ENCODE assay signal across 16 mouse cellular contexts in genomic region chr13:5178996-5179395, GRCm38 (mm10).
"Had no signal": no experiment of that assay in that cellular context is flagged by ENCODE, and none has a peak within 500 bp of the region (broad histone marks: within the 10 kb centered on the region; RNA-seq: fewer than 3 reads in every experiment).

No protein-coding gene starts in this region.

- H3K9ac ChIP-seq: limb, embryonic 12.5 days; liver, embryonic 13.5 days; liver, postnatal 0 days; lung, embryonic 15.5 days had no signal

- ATAC-seq: liver, postnatal 0 days had no signal

- H3K4me1 ChIP-seq: limb, embryonic 12.5 days; liver, embryonic 13.5 days; lung, embryonic 15.5 days; megakaryocyte, embryonic 14.5 days had no signal

- H3K4me2 ChIP-seq: limb, embryonic 12.5 days; liver, embryonic 13.5 days; lung, embryonic 15.5 days had no signal

- H3K27me3 ChIP-seq: limb, embryonic 12.5 days; liver, embryonic 13.5 days; lung, embryonic 15.5 days; megakaryocyte, embryonic 14.5 days had no signal

- H3K9me3 ChIP-seq: limb, embryonic 12.5 days; liver, embryonic 13.5 days; lung, embryonic 15.5 days; megakaryocyte, embryonic 14.5 days had no signal

- H3K36me3 ChIP-seq: limb, embryonic 12.5 days; liver, embryonic 13.5 days; lung, embryonic 15.5 days had no signal

- H3K27ac ChIP-seq: layer of hippocampus, adult 2 months; limb, embryonic 12.5 days; liver, embryonic 13.5 days; lung, embryonic 15.5 days; macrophage had no signal

- H3K4me3 ChIP-seq: layer of hippocampus, adult 2 months; limb, embryonic 12.5 days; liver, embryonic 13.5 days; lung, embryonic 15.5 days; megakaryocyte, embryonic 14.5 days had no signal

- DNase-seq: kidney, adult 11 months; kidney, adult 9 months; kidney, postnatal 10 days; kidney, postnatal 4 days; liver; liver, embryonic 13.5 days; liver, postnatal 0 days; lung, postnatal 14 days; right cerebral cortex, adult 18-20 months; right cerebral cortex, postnatal 25 days; thymus, postnatal 36 days had no signal
